10 mouse cellular contexts compared by ENCODE assay signal in genomic region chrX:168937941-168938340, GRCm38 (mm10).
DNase-seq lines count a peak whose midpoint lies in the region; ATAC-seq and TF ChIP-seq lines count a peak whose summit lies in the region.
"Had no signal": no experiment of that assay in that cellular context is flagged by ENCODE, and none has a peak within 500 bp of the region (broad histone marks: within the 10 kb centered on the region; RNA-seq: fewer than 3 reads in every experiment).

No protein-coding gene starts in this region.

- H3K4me2 ChIP-seq in forebrain, embryonic 14.5 days (ENCODE audit: low read length), result no peak overlapping the region
- H3K4me2 ChIP-seq in forebrain, embryonic 16.5 days (ENCODE audit: low read length), result no peak overlapping the region
- H3K4me2 ChIP-seq in liver, postnatal 0 days (ENCODE audit: low read depth, low read length), result no peak overlapping the region
- no peak overlapping the region for H3K4me2 ChIP-seq in midbrain, embryonic 15.5 days
- H3K4me2 ChIP-seq: limb, embryonic 13.5 days had no signal

- H3K27ac ChIP-seq in forebrain, embryonic 14.5 days (ENCODE audit: low read depth, low read length), result no peak overlapping the region
- H3K27ac ChIP-seq in forebrain, embryonic 16.5 days (ENCODE audit: low read length), result no peak overlapping the region
- no peak overlapping the region for H3K27ac ChIP-seq in liver, postnatal 0 days (ENCODE audit: low read depth)
- H3K27ac ChIP-seq in midbrain, embryonic 15.5 days, result no peak overlapping the region
- H3K27ac ChIP-seq: limb, embryonic 13.5 days had no signal

- peak; percentile 45 for TF ChIP-seq CTCF in liver, postnatal 0 days (IDR thresholded peaks at IDR 0.05; ENCODE audit: low read depth)

- TF ChIP-seq EP300 in liver, postnatal 0 days (IDR thresholded peaks at IDR 0.05; ENCODE audit: low read depth), result no peak

- H3K27me3 ChIP-seq in forebrain, embryonic 14.5 days (replicated peaks; ENCODE audit: control insufficient read depth, insufficient read depth, low read length), result no peaks in the 10 kb centered on the region
- H3K27me3 ChIP-seq in forebrain, embryonic 16.5 days (replicated peaks; ENCODE audit: control insufficient read depth, insufficient read depth, low read length), result no peaks in the 10 kb centered on the region; the same call in 1 of the 2 replicates
- no peaks in the 10 kb centered on the region for H3K27me3 ChIP-seq in liver, postnatal 0 days (ENCODE audit: insufficient read depth, low read length)
- 0 out of 2 replicates have a peak, but pooled peaks cover 3% of the 10 kb centered on the region for H3K27me3 ChIP-seq in midbrain, embryonic 15.5 days (replicated peaks)

- no peaks in the 10 kb centered on the region for H3K9me3 ChIP-seq in forebrain, embryonic 14.5 days (replicated peaks; ENCODE audit: control insufficient read depth, low read length)
- H3K9me3 ChIP-seq in forebrain, embryonic 16.5 days (ENCODE audit: control insufficient read depth, low read length), result no peaks in the 10 kb centered on the region
- H3K9me3 ChIP-seq in liver, postnatal 0 days (ENCODE audit: low read length), result no peaks in the 10 kb centered on the region
- no peaks in the 10 kb centered on the region for H3K9me3 ChIP-seq in midbrain, embryonic 15.5 days
- H3K9me3 ChIP-seq: G1E; limb, embryonic 13.5 days had no signal

- intact Hi-C loops in left cerebral cortex, postnatal 4 days (cut with DNase I), result loop anchor here (5.0 to 10.0 kb wide), 2 partner anchors 147 to 359 kb away; no protein-coding TSS in a partner anchor

- DNase-seq in forebrain, embryonic 14.5 days (ENCODE audit: low spot score), result peak; percentile 31
- DNase-seq in left cerebral cortex, postnatal 4 days, result peak; percentile 18
- no peak for DNase-seq in left cerebral cortex, adult 8-10 months (ENCODE audit: low spot score in 2 of 2)
- DNase-seq in ZHBTc4 (ENCODE audit: low read depth, low spot score), result peak; percentile 7
- DNase-seq in liver, postnatal 0 days, result peak; percentile 20
- no peak for DNase-seq in frontal cortex, postnatal 10 days (ENCODE audit: low spot score in 2 of 2)

- H3K4me3 ChIP-seq in forebrain, embryonic 14.5 days (ENCODE audit: low read depth, low read length), result no peak overlapping the region
- H3K4me3 ChIP-seq in forebrain, embryonic 16.5 days (replicated peaks; ENCODE audit: low read length), result no peak overlapping the region
- no peak overlapping the region for H3K4me3 ChIP-seq in liver, postnatal 0 days (ENCODE audit: low read depth, low read length)
- H3K4me3 ChIP-seq in midbrain, embryonic 15.5 days, result no peak overlapping the region
- H3K4me3 ChIP-seq: limb, embryonic 13.5 days had no signal

- H3K4me1 ChIP-seq in forebrain, embryonic 14.5 days (ENCODE audit: control insufficient read depth, insufficient read depth, low read length), result no peaks in the 10 kb centered on the region
- no peaks in the 10 kb centered on the region for H3K4me1 ChIP-seq in forebrain, embryonic 16.5 days (replicated peaks; ENCODE audit: control insufficient read depth, insufficient read depth, low read length)
- no peaks in the 10 kb centered on the region for H3K4me1 ChIP-seq in liver, postnatal 0 days (ENCODE audit: insufficient read depth)
- H3K4me1 ChIP-seq in midbrain, embryonic 15.5 days, result no peaks in the 10 kb centered on the region
- H3K4me1 ChIP-seq: limb, embryonic 13.5 days had no signal

- H3K9ac ChIP-seq in forebrain, embryonic 14.5 days (ENCODE audit: low read length), result no peak overlapping the region
- no peak overlapping the region for H3K9ac ChIP-seq in forebrain, embryonic 16.5 days (replicated peaks; ENCODE audit: low read depth, low read length)
- H3K9ac ChIP-seq in liver, postnatal 0 days (replicated peaks), result no peak overlapping the region
- H3K9ac ChIP-seq in midbrain, embryonic 15.5 days, result no peak overlapping the region
- H3K9ac ChIP-seq: limb, embryonic 13.5 days had no signal

- WGBS in forebrain, embryonic 14.5 days, result 64% methylated on average over 4 of the region's 4 CpGs
- WGBS in forebrain, embryonic 16.5 days, result 50% methylated on average over 4 of the region's 4 CpGs
- 28% methylated on average over 4 of the region's 4 CpGs for WGBS in liver, postnatal 0 days (ENCODE audit: insufficient replicate concordance)
- WGBS in midbrain, embryonic 15.5 days, result 53% methylated on average over 4 of the region's 4 CpGs

- H3K36me3 ChIP-seq in forebrain, embryonic 14.5 days (ENCODE audit: control insufficient read depth, insufficient read depth, low read length), result no peaks in the 10 kb centered on the region
- no peaks in the 10 kb centered on the region for H3K36me3 ChIP-seq in forebrain, embryonic 16.5 days (ENCODE audit: control insufficient read depth, insufficient read depth)
- no peaks in the 10 kb centered on the region for H3K36me3 ChIP-seq in liver, postnatal 0 days (replicated peaks; ENCODE audit: insufficient read depth, low read length)
- no peaks in the 10 kb centered on the region for H3K36me3 ChIP-seq in midbrain, embryonic 15.5 days (replicated peaks)
- H3K36me3 ChIP-seq: G1E; limb, embryonic 13.5 days had no signal

- no peak for ATAC-seq in forebrain, embryonic 14.5 days
- no peak for ATAC-seq in forebrain, embryonic 16.5 days
- no peak for ATAC-seq in liver, postnatal 0 days
- ATAC-seq in midbrain, embryonic 15.5 days (replicated peaks), result no peak

Comparison
In these comparisons a context has a peak if more than half of its experiments do, and no peak if none do; other contexts are left out.
1. DNase-seq: peak in forebrain, embryonic 14.5 days (single experiment), left cerebral cortex, postnatal 4 days (single experiment), ZHBTc4 (single experiment) and liver, postnatal 0 days (single experiment); none in left cerebral cortex, adult 8-10 months (0 of 2) and frontal cortex, postnatal 10 days (0 of 2).